Mouse (Mus musculus): Measurements from ENCODE around the gene Nol3. TPM values are rescaled to one million over a fixed set of nuclear protein-coding genes. Genes with fewer than 3 reads are reported as not detected.
"Not testable (repeated sequence)": the region's sequence is repeated elsewhere in the genome, so short reads cannot be mapped to it uniquely, and the experiment has no call there.

Nol3 gene
- polyA plus RNA-seq, 1 experiment from 2014 or later: 1.0 TPM

- Histone ChIP-seq H3K9ac (ENCODE audit: low read length) (no peak overlapping the region), H3K4me1 (ENCODE audit: control insufficient read depth, insufficient read depth, low read length) (peaks cover 6% of the 10 kb centered on the region), H3K4me3 (ENCODE audit: low read depth, low read length) (0 out of 2 replicates have a peak overlapping the region, but pooled peaks have one; percentile 1), H3K36me3 (ENCODE audit: control insufficient read depth, insufficient read depth, low read length) (no peaks in the 10 kb centered on the region), H3K27ac (replicated peaks; ENCODE audit: low read depth, low read length) (no peak overlapping the region), H3K9me3 (ENCODE audit: control insufficient read depth, low read length) (no peaks in the 10 kb centered on the region), H3K4me2 (ENCODE audit: low read depth, severe bottlenecking) (peak overlapping the region; percentile 78), H3K27me3 (ENCODE audit: control insufficient read depth, insufficient read depth, low read length) (peaks cover 14% of the 10 kb centered on the region)
- no peak for ATAC-seq (ENCODE audit: insufficient number of reproducible peaks, low FRiP score, low TSS enrichment, low read depth)
- DNase-seq (ENCODE audit: low spot score): peak; percentile 98
- WGBS: 7% methylated on average over 31 of the region's 31 CpGs
Observed at GRCm38 (mm10) chr8:105290554-105291314, 14.8 kb downstream of the Nol3 start.

DNA sequence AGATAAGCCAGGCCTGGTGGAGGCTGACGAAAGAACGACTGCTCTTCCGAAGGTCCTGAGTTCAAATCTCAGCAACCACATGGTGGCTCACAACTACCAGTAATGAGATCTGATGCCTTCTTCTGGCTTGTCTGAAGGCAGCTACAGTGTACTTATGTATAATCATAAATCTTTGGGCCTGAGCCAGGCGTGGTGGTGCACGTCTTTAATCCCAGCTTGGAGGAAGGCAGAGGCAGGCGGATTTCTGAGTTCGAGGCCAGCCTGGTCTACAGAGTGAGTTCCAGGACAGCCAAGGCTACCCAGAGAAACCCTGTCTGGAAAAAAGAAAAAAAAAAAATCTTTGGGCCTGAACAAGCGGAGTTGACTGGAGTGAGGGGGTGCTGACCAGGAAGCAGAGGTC, 15.4 kb downstream of the Nol3 start:
- H3K36me3 ChIP-seq (ENCODE audit: control insufficient read depth, insufficient read depth, low read length); H3K27ac ChIP-seq (replicated peaks; ENCODE audit: low read depth, low read length); DNase-seq (ENCODE audit: low spot score); ATAC-seq (ENCODE audit: insufficient number of reproducible peaks, low FRiP score, low TSS enrichment, low read depth); H3K4me2 ChIP-seq (ENCODE audit: low read depth, severe bottlenecking); H3K9me3 ChIP-seq (ENCODE audit: control insufficient read depth, low read length); H3K4me3 ChIP-seq (ENCODE audit: low read depth, low read length); H3K4me1 ChIP-seq (ENCODE audit: control insufficient read depth, insufficient read depth, low read length); H3K9ac ChIP-seq (ENCODE audit: low read length): not testable (repeated sequence)
- peaks cover 14% of the 10 kb centered on the region for H3K27me3 ChIP-seq (ENCODE audit: control insufficient read depth, insufficient read depth, low read length)
- 93% methylated on average over 8 of the region's 8 CpGs for WGBS

- not testable (repeated sequence) for H3K9ac ChIP-seq (ENCODE audit: low read length); H3K27ac ChIP-seq (replicated peaks; ENCODE audit: low read depth, low read length); H3K4me3 ChIP-seq (ENCODE audit: low read depth, low read length); H3K4me2 ChIP-seq (ENCODE audit: low read depth, severe bottlenecking); H3K9me3 ChIP-seq (ENCODE audit: control insufficient read depth, low read length); ATAC-seq (ENCODE audit: insufficient number of reproducible peaks, low FRiP score, low TSS enrichment, low read depth); H3K4me1 ChIP-seq (ENCODE audit: control insufficient read depth, insufficient read depth, low read length); H3K36me3 ChIP-seq (ENCODE audit: control insufficient read depth, insufficient read depth, low read length); DNase-seq (ENCODE audit: low spot score)
- H3K27me3 ChIP-seq (ENCODE audit: control insufficient read depth, insufficient read depth, low read length): peaks cover 14% of the 10 kb centered on the region
- 67% methylated on average over 3 of the region's 3 CpGs for WGBS
Observed at GRCm38 (mm10) chr8:105291802-105292201, 15.9 kb downstream of the Nol3 start.

- no peaks in the 10 kb centered on the region for H3K36me3 ChIP-seq (ENCODE audit: control insufficient read depth, insufficient read depth, low read length)
- no peak for DNase-seq (ENCODE audit: low spot score)
- H3K4me3 ChIP-seq (ENCODE audit: low read depth, low read length): no peak overlapping the region
- peaks cover 14% of the 10 kb centered on the region for H3K27me3 ChIP-seq (ENCODE audit: control insufficient read depth, insufficient read depth, low read length)
- H3K9me3 ChIP-seq (ENCODE audit: control insufficient read depth, low read length): no peaks in the 10 kb centered on the region
- no peak overlapping the region for H3K9ac ChIP-seq (ENCODE audit: low read length)
- ATAC-seq (ENCODE audit: insufficient number of reproducible peaks, low FRiP score, low TSS enrichment, low read depth): no peak
- H3K4me2 ChIP-seq (ENCODE audit: low read depth, severe bottlenecking): no peak overlapping the region
- H3K4me1 ChIP-seq (ENCODE audit: control insufficient read depth, insufficient read depth, low read length): peaks cover 6% of the 10 kb centered on the region
- 77% methylated on average over 7 of the region's 7 CpGs for WGBS
- no peak overlapping the region for H3K27ac ChIP-seq (replicated peaks; ENCODE audit: low read depth, low read length)
Observed at GRCm38 (mm10) chr8:105292471-105292870, 16.5 kb downstream of the Nol3 start.

GRCm38 (mm10) chr8:105293405-105293804, 17.5 kb downstream of the Nol3 start:
- no peak for ATAC-seq (ENCODE audit: insufficient number of reproducible peaks, low FRiP score, low TSS enrichment, low read depth)
- no peaks in the 10 kb centered on the region for H3K36me3 ChIP-seq (ENCODE audit: control insufficient read depth, insufficient read depth, low read length)
- H3K27ac ChIP-seq (replicated peaks; ENCODE audit: low read depth, low read length): no peak overlapping the region
- WGBS: 60% methylated on average over 19 of the region's 19 CpGs
- no peak overlapping the region for H3K9ac ChIP-seq (ENCODE audit: low read length)
- peaks cover 14% of the 10 kb centered on the region for H3K27me3 ChIP-seq (ENCODE audit: control insufficient read depth, insufficient read depth, low read length)
- H3K4me1 ChIP-seq (ENCODE audit: control insufficient read depth, insufficient read depth, low read length): peaks cover 9% of the 10 kb centered on the region
- no peak for DNase-seq (ENCODE audit: low spot score)
- no peak overlapping the region for H3K4me2 ChIP-seq (ENCODE audit: low read depth, severe bottlenecking)
- H3K4me3 ChIP-seq (ENCODE audit: low read depth, low read length): no peak overlapping the region
- H3K9me3 ChIP-seq (ENCODE audit: control insufficient read depth, low read length): no peaks in the 10 kb centered on the region

- peaks cover 13% of the 10 kb centered on the region for H3K4me1 ChIP-seq (ENCODE audit: control insufficient read depth, insufficient read depth, low read length)
- DNase-seq (ENCODE audit: low spot score) (no peak), ATAC-seq (ENCODE audit: insufficient number of reproducible peaks, low FRiP score, low TSS enrichment, low read depth) (no peak)
- no peak overlapping the region for H3K4me3 ChIP-seq (ENCODE audit: low read depth, low read length)
- H3K27me3 ChIP-seq (ENCODE audit: control insufficient read depth, insufficient read depth, low read length): peaks cover 13% of the 10 kb centered on the region
- no peak overlapping the region for H3K9ac ChIP-seq (ENCODE audit: low read length)
- 72% methylated on average over 9 of the region's 9 CpGs for WGBS
- peaks cover under 1% of the 10 kb centered on the region; the same call in 1 of the 2 replicates for H3K36me3 ChIP-seq (ENCODE audit: control insufficient read depth, insufficient read depth, low read length)
- no peaks in the 10 kb centered on the region for H3K9me3 ChIP-seq (ENCODE audit: control insufficient read depth, low read length)
- no peak overlapping the region for H3K4me2 ChIP-seq (ENCODE audit: low read depth, severe bottlenecking)
- H3K27ac ChIP-seq (replicated peaks; ENCODE audit: low read depth, low read length): no peak overlapping the region
Observed at GRCm38 (mm10) chr8:105294776-105295175, 18.8 kb downstream of the Nol3 start.

DNA sequence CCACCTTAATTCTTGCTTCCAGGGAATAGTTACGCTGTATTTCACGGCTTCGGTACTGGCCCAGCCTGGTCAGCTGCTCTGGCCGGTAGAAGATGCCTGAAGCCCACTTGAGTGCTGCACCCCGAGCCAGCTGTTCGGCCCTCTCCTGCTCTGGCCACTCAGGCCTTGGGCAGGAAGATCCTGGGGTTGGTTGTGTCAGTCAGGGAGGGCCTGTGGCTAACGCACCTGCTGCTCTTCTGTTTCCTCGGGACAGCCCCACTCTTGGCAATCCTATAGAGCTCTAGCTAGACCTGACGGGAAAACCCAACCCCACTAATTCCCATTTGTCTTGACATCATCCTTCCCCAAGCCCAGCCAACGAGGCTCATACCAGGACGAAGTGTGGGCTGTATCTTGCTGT, 19.3 kb downstream of the Nol3 start:
- peaks cover 4% of the 10 kb centered on the region; the same call in 1 of the 2 replicates for H3K36me3 ChIP-seq (ENCODE audit: control insufficient read depth, insufficient read depth, low read length)
- H3K9me3 ChIP-seq (ENCODE audit: control insufficient read depth, low read length): no peaks in the 10 kb centered on the region
- H3K27ac ChIP-seq (replicated peaks; ENCODE audit: low read depth, low read length): no peak overlapping the region
- no peak overlapping the region; the same call in 1 of the 2 replicates for H3K4me2 ChIP-seq (ENCODE audit: low read depth, severe bottlenecking)
- 66% methylated on average over 11 of the region's 11 CpGs for WGBS
- no peak overlapping the region for H3K9ac ChIP-seq (ENCODE audit: low read length)
- no peak for ATAC-seq (ENCODE audit: insufficient number of reproducible peaks, low FRiP score, low TSS enrichment, low read depth)
- no peak for DNase-seq (ENCODE audit: low spot score)
- no peak overlapping the region for H3K4me3 ChIP-seq (ENCODE audit: low read depth, low read length)
- H3K27me3 ChIP-seq (ENCODE audit: control insufficient read depth, insufficient read depth, low read length): peaks cover 8% of the 10 kb centered on the region
- peaks cover 10% of the 10 kb centered on the region for H3K4me1 ChIP-seq (ENCODE audit: control insufficient read depth, insufficient read depth, low read length)

DNA sequence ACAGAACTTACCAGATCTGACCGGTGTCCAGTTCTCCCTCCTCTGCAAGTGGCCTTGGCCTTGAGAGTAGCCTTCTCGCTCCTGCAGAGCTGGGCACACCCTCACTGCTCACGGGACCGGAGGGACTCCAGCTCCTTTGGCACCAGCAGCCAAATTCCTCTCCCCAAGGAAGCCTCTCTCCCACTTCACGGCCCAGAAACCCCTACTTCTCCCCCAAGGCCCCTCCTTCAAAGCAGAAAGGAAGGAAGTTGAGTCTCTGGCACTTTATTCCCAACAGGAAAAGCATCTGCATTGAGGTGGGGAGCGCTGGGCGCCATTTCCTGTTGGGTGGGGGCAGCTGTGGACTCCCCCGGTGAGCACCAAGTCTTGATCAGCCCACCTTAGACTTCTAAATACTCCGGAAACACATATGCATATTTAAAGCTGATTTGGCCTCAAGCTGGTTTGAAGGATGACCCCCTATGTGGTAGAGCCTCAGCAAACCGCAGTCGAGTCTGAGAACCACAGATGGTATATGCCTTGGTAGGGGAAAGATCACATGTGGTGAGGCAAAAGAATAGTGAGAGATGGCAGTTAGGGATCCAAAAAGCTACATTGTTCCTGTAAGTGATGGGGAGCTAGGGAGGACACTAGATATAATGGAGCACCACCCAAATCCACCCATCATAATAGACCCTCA, 20.1 kb downstream of the Nol3 start, which contains the start of gene Exoc3l:
Exoc3l (minus strand) TSS at position 207 of the 679 bp plus-strand sequence.
- ATAC-seq (ENCODE audit: insufficient number of reproducible peaks, low FRiP score, low TSS enrichment, low read depth) (no peak), DNase-seq (ENCODE audit: low spot score) (no peak)
- H3K9ac ChIP-seq (ENCODE audit: low read length): no peak within 1 kb of the TSS
- H3K4me2 ChIP-seq (ENCODE audit: low read depth, severe bottlenecking): peak within 1 kb of the TSS; percentile 91
- peaks cover 10% of the 10 kb centered on the region for H3K4me1 ChIP-seq (ENCODE audit: control insufficient read depth, insufficient read depth, low read length)
- 65% methylated on average over 11 of the region's 11 CpGs for WGBS
- H3K4me3 ChIP-seq (ENCODE audit: low read depth, low read length): peak within 1 kb of the TSS; percentile 99; the same call in 1 of the 2 replicates
- H3K27me3 ChIP-seq (ENCODE audit: control insufficient read depth, insufficient read depth, low read length): peaks cover 2% of the 10 kb centered on the region; the same call in 1 of the 2 replicates
- no peaks in the 10 kb centered on the region for H3K9me3 ChIP-seq (ENCODE audit: control insufficient read depth, low read length)
- H3K36me3 ChIP-seq (ENCODE audit: control insufficient read depth, insufficient read depth, low read length): peaks cover 10% of the 10 kb centered on the region; the same call in 1 of the 2 replicates
- no peak within 1 kb of the TSS for H3K27ac ChIP-seq (replicated peaks; ENCODE audit: low read depth, low read length)
